Mouse (Mus musculus): Measurements from ENCODE around the gene Corin. TPM values are rescaled to one million over a fixed set of nuclear protein-coding genes. Genes with fewer than 3 reads are reported as not detected.

Corin gene
- polyA plus RNA-seq, 1 experiment from 2014 or later: 0.08 TPM

- Histone ChIP-seq H3K27ac (ENCODE audit: low read depth) (no peak overlapping the region), H3K4me1 (ENCODE audit: insufficient read depth) (no peaks in the 10 kb centered on the region), H3K4me3 (ENCODE audit: low read depth, low read length) (no peak overlapping the region), H3K36me3 (replicated peaks; ENCODE audit: insufficient read depth, low read length) (no peaks in the 10 kb centered on the region), H3K9ac (replicated peaks) (no peak overlapping the region), H3K9me3 (ENCODE audit: low read length) (no peaks in the 10 kb centered on the region), H3K27me3 (ENCODE audit: insufficient read depth, low read length) (no peaks in the 10 kb centered on the region), H3K4me2 (ENCODE audit: low read depth, low read length) (no peak overlapping the region)
- 59% methylated on average over 3 of the region's 3 CpGs for WGBS (ENCODE audit: insufficient replicate concordance)
- ATAC-seq (no peak), DNase-seq (no peak)
- no peak for TF ChIP-seq EP300 (IDR thresholded peaks at IDR 0.05; ENCODE audit: low read depth)
- no peak for TF ChIP-seq CTCF (IDR thresholded peaks at IDR 0.05; ENCODE audit: low read depth)
Measured at GRCm38 (mm10) chr5:72363838-72364237, 140.4 kb downstream of the Corin start.

DNA sequence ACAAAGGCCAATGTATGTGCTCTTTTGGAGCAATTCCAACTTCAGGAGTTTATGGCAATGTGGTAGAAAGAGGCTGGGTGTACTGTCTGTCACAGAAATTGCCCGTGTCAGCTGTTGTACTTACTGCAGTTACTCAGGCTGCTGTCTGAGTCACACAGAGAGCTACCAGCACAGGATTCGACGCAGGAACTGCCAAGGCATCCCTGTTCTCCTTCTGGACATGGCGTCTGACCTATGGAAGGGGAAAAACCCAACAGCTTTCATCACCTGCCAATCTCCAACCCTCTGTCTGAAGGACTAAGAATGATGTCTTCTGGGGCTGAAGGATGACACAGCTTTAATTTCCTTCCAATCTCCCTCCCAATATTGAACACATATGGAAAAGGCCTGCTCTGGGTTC lies 150.5 kb downstream of the Corin start:
- Histone ChIP-seq H3K27me3 (ENCODE audit: insufficient read depth, low read length) (no peaks in the 10 kb centered on the region), H3K4me2 (ENCODE audit: low read depth, low read length) (no peak overlapping the region), H3K4me1 (ENCODE audit: insufficient read depth) (no peaks in the 10 kb centered on the region), H3K36me3 (replicated peaks; ENCODE audit: insufficient read depth, low read length) (no peaks in the 10 kb centered on the region), H3K9ac (replicated peaks) (no peak overlapping the region), H3K9me3 (ENCODE audit: low read length) (no peaks in the 10 kb centered on the region), H3K27ac (ENCODE audit: low read depth) (no peak overlapping the region), H3K4me3 (ENCODE audit: low read depth, low read length) (no peak overlapping the region)
- DNase-seq (no peak), ATAC-seq (no peak)
- whole genome bisulfite sequencing (ENCODE audit: insufficient replicate concordance): 69% methylated on average over 4 of the region's 4 CpGs
- TF ChIP-seq EP300 (IDR thresholded peaks at IDR 0.05; ENCODE audit: low read depth) (no peak), CTCF (IDR thresholded peaks at IDR 0.05; ENCODE audit: low read depth) (no peak)

DNA sequence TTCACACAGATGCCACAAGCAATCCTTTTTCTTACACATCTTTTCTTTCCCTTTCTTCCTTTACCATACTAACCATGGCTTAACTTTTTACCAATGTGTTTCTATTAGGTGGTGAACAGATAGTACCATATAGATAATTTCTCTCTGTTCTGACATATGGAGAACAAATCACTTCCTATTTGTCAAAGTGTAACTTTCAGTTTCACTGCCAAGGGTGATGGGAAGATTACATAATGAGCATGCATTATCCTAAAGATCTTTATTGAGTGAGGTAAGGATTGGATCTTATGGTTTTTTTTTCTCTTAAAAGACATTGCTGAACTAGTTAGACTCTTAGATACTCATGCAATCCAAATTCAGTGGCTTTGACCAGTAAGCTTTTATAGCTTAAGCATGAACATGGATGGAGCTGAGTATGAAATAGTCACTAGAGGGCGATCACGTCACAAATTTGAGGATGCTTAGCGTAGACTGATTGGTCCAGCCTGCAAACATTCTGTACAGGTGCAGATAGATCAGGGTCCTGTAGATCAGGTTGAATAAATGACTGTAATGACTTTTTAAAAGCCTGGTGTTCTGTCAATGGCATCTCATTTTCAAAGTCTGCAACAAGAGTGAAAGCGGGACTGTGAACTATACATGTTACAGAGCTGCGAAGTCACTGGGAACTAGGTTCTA lies 154.1 kb downstream of the Corin start:
- Histone ChIP-seq H3K4me2 (ENCODE audit: low read depth, low read length) (no peak overlapping the region), H3K9me3 (ENCODE audit: low read length) (no peaks in the 10 kb centered on the region), H3K4me1 (ENCODE audit: insufficient read depth) (no peaks in the 10 kb centered on the region), H3K36me3 (replicated peaks; ENCODE audit: insufficient read depth, low read length) (no peaks in the 10 kb centered on the region), H3K27ac (ENCODE audit: low read depth) (no peak overlapping the region), H3K27me3 (ENCODE audit: insufficient read depth, low read length) (no peaks in the 10 kb centered on the region), H3K9ac (replicated peaks) (no peak overlapping the region), H3K4me3 (ENCODE audit: low read depth, low read length) (no peak overlapping the region)
- WGBS (ENCODE audit: insufficient replicate concordance): 32% methylated on average over 5 of the region's 5 CpGs
- peak; percentile 49; the same call in 1 of the 2 replicates for ATAC-seq
- TF ChIP-seq CTCF (IDR thresholded peaks at IDR 0.05; ENCODE audit: low read depth) (peak; percentile 78), EP300 (IDR thresholded peaks at IDR 0.05; ENCODE audit: low read depth) (no peak)
- peak; percentile 33 for DNase-seq

DNA sequence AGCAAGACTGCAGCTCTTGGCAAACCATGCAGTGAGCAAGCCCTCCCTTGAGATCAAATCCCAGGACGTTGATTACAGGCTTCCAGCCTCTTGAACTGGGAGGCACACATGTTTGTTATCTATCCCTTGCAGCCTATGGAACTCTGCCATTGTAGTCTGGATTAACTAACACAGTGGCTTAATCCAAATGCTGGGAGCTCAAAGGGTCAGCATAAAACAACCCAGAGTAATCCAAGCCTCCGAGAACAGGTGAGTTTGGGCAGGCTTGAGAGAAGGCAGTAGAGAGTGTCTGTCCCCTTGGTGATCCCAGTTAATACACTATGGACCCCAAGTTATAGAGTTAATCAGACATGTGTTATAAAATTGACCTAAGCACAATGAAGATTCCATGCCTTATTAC lies 155.7 kb downstream of the Corin start:
- DNase-seq (no peak), ATAC-seq (no peak)
- Histone ChIP-seq H3K36me3 (replicated peaks; ENCODE audit: insufficient read depth, low read length) (no peaks in the 10 kb centered on the region), H3K9ac (replicated peaks) (no peak overlapping the region), H3K9me3 (ENCODE audit: low read length) (no peaks in the 10 kb centered on the region), H3K27me3 (ENCODE audit: insufficient read depth, low read length) (no peaks in the 10 kb centered on the region), H3K4me1 (ENCODE audit: insufficient read depth) (no peaks in the 10 kb centered on the region), H3K27ac (ENCODE audit: low read depth) (no peak overlapping the region), H3K4me3 (ENCODE audit: low read depth, low read length) (no peak overlapping the region), H3K4me2 (ENCODE audit: low read depth, low read length) (no peak overlapping the region)
- TF ChIP-seq EP300 (IDR thresholded peaks at IDR 0.05; ENCODE audit: low read depth) (no peak), CTCF (IDR thresholded peaks at IDR 0.05; ENCODE audit: low read depth) (no peak)
- 51% methylated on average over 2 of the region's 2 CpGs for WGBS (ENCODE audit: insufficient replicate concordance)

DNA sequence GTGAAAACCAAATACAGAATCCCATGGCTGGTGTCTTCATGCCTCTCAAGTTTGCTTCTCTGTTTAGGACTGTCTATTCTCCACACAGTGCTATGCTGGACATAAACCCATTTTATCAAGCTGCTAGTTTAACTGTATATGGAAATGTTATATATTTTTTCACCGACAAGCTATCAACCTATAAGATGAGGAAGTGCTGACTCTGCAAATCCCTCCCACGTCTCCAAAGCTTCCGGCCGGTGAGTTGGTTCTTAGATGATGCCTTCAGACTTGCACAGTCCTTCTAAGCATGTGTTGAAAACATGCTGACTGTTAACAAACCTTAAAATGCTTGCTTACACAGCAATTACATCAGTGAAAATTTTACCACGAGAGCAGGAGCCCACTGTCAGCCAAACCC lies 168.4 kb downstream of the Corin start:
- Histone ChIP-seq H3K9me3 (ENCODE audit: low read length) (no peaks in the 10 kb centered on the region), H3K27ac (ENCODE audit: low read depth) (no peak overlapping the region), H3K9ac (replicated peaks) (no peak overlapping the region), H3K4me2 (ENCODE audit: low read depth, low read length) (no peak overlapping the region), H3K4me1 (ENCODE audit: insufficient read depth) (no peaks in the 10 kb centered on the region), H3K36me3 (replicated peaks; ENCODE audit: insufficient read depth, low read length) (no peaks in the 10 kb centered on the region), H3K4me3 (ENCODE audit: low read depth, low read length) (no peak overlapping the region), H3K27me3 (ENCODE audit: insufficient read depth, low read length) (no peaks in the 10 kb centered on the region)
- no peak for DNase-seq
- TF ChIP-seq CTCF (IDR thresholded peaks at IDR 0.05; ENCODE audit: low read depth): no peak
- no peak for TF ChIP-seq EP300 (IDR thresholded peaks at IDR 0.05; ENCODE audit: low read depth)
- ATAC-seq: no peak
- 64% methylated on average over 5 of the region's 5 CpGs for WGBS (ENCODE audit: insufficient replicate concordance)

- H3K27ac ChIP-seq (ENCODE audit: low read depth): no peak overlapping the region
- 84% methylated on average over 10 of the region's 10 CpGs for WGBS (ENCODE audit: insufficient replicate concordance)
- no peaks in the 10 kb centered on the region for H3K36me3 ChIP-seq (replicated peaks; ENCODE audit: insufficient read depth, low read length)
- no peak for DNase-seq
- no peaks in the 10 kb centered on the region for H3K4me1 ChIP-seq (ENCODE audit: insufficient read depth)
- no peak for ATAC-seq
- H3K4me2 ChIP-seq (ENCODE audit: low read depth, low read length): no peak overlapping the region
- H3K27me3 ChIP-seq (ENCODE audit: insufficient read depth, low read length): no peaks in the 10 kb centered on the region
- H3K9me3 ChIP-seq (ENCODE audit: low read length): no peaks in the 10 kb centered on the region
- H3K9ac ChIP-seq (replicated peaks): no peak overlapping the region
- no peak for TF ChIP-seq CTCF (IDR thresholded peaks at IDR 0.05; ENCODE audit: low read depth)
- no peak for TF ChIP-seq EP300 (IDR thresholded peaks at IDR 0.05; ENCODE audit: low read depth)
- no peak overlapping the region for H3K4me3 ChIP-seq (ENCODE audit: low read depth, low read length)
Measured at GRCm38 (mm10) chr5:72332901-72333300, 171.4 kb downstream of the Corin start.
